Mouse (Mus musculus): ENCODE results near the gene Rcl1.

The Rcl1 gene

GRCm38 (mm10) chr19:29100874-29101542 is at the start of gene Rcl1:
Gene Rcl1 (plus strand): TSS chr19:29101375.
- peak; percentile 98 for DNase-seq (ENCODE audit: low spot score)

- no peak for DNase-seq (ENCODE audit: low spot score)
Measured at GRCm38 (mm10) chr19:29052786-29053185, 48.4 kb upstream of the Rcl1 start.

- DNase-seq (ENCODE audit: low spot score): no peak
Measured at GRCm38 (mm10) chr19:29054594-29054993, 46.6 kb upstream of the Rcl1 start.

GRCm38 (mm10) chr19:29055469-29055868 is 45.7 kb upstream of the Rcl1 start:
- peak; percentile 58 for DNase-seq (ENCODE audit: low spot score)

- no peak for DNase-seq (ENCODE audit: low spot score)
Measured at GRCm38 (mm10) chr19:29058741-29059140, 42.4 kb upstream of the Rcl1 start.

- DNase-seq (ENCODE audit: low spot score): no peak
Measured at GRCm38 (mm10) chr19:29059688-29060087, 41.5 kb upstream of the Rcl1 start.

- DNase-seq (ENCODE audit: low spot score): no peak
Measured at GRCm38 (mm10) chr19:29060299-29060698, 40.9 kb upstream of the Rcl1 start.

- no peak for DNase-seq (ENCODE audit: low spot score)
Measured at GRCm38 (mm10) chr19:29063009-29063408, 38.2 kb upstream of the Rcl1 start.

GRCm38 (mm10) chr19:29063577-29064363 is 37.4 kb upstream of the Rcl1 start:
- peak; percentile 97 for DNase-seq (ENCODE audit: low spot score)

- DNase-seq (ENCODE audit: low spot score): peak; percentile 77
Measured at GRCm38 (mm10) chr19:29064451-29065102, 36.6 kb upstream of the Rcl1 start.

GRCm38 (mm10) chr19:29066981-29067471 is 34.1 kb upstream of the Rcl1 start:
- peak; percentile 85 for DNase-seq (ENCODE audit: low spot score)

GRCm38 (mm10) chr19:29069195-29069594 is 32.0 kb upstream of the Rcl1 start:
- DNase-seq (ENCODE audit: low spot score): peak; percentile 48

GRCm38 (mm10) chr19:29074802-29075201 is 26.4 kb upstream of the Rcl1 start:
- DNase-seq (ENCODE audit: low spot score): no peak

- DNase-seq (ENCODE audit: low spot score): no peak
Measured at GRCm38 (mm10) chr19:29088628-29089027, 12.5 kb upstream of the Rcl1 start.

GRCm38 (mm10) chr19:29092194-29092593 is 9.0 kb upstream of the Rcl1 start:
- DNase-seq (ENCODE audit: low spot score): no peak

GRCm38 (mm10) chr19:29099106-29099505 is 2.1 kb upstream of the Rcl1 start:
- peak; percentile 68 for DNase-seq (ENCODE audit: low spot score)

GRCm38 (mm10) chr19:29099596-29099995 is 1.6 kb upstream of the Rcl1 start:
- DNase-seq (ENCODE audit: low spot score): no peak

- DNase-seq (ENCODE audit: low spot score): no peak
Measured at GRCm38 (mm10) chr19:29100261-29100660, 914 bp upstream of the Rcl1 start.

- DNase-seq (ENCODE audit: low spot score): peak; percentile 73
Measured at GRCm38 (mm10) chr19:29101591-29101990, 416 bp downstream of the Rcl1 start.

GRCm38 (mm10) chr19:29102098-29102497 is 923 bp downstream of the Rcl1 start:
- DNase-seq (ENCODE audit: low spot score): peak; percentile 31

GRCm38 (mm10) chr19:29105816-29106215 is 4.6 kb downstream of the Rcl1 start:
- DNase-seq (ENCODE audit: low spot score): no peak

- no peak for DNase-seq (ENCODE audit: low spot score)
Measured at GRCm38 (mm10) chr19:29106261-29106660, 5.1 kb downstream of the Rcl1 start.

- DNase-seq (ENCODE audit: low spot score): peak; percentile 73
Measured at GRCm38 (mm10) chr19:29112662-29113061, 11.5 kb downstream of the Rcl1 start.
